Mouse (Mus musculus) liver, embryonic 13.5 days (tissue): ENCODE data around the gene Rpl22. TPM values are rescaled to one million over a fixed set of nuclear protein-coding genes. Genes with fewer than 3 reads are reported as not detected.
A peak's percentile ranks its signal among the peaks of the same experiment; 100 is the strongest.

Experiments used
- ATAC-seq: fragments of 200-750 bp; cut with Nextera tagmentation; 2 replicates; pipeline ENCODE4 v1.8.0; 2017; ENCODE audit warnings: low read depth, mild to moderate bottlenecking, moderate number of reproducible peaks, moderate library complexity
- DNase-seq: peaks from one replicate; pipeline ENCODE4 v3.0.0; 2022
- H3K27ac ChIP-seq: fragments of 300-500 bp; sonication (generic); 2 replicates; pipeline ENCODE4 v1.5.1; 2015; ENCODE audit warnings: moderate library complexity, mild to moderate bottlenecking, inconsistent platforms
- H3K27me3 ChIP-seq: fragments of 300-500 bp; sonication (generic); 2 replicates; pipeline ENCODE4 v1.6.1; 2015; ENCODE audit warnings: mild to moderate bottlenecking, inconsistent platforms
- H3K36me3 ChIP-seq: fragments of 300-500 bp; sonication (generic); 2 replicates; pipeline ENCODE4 v1.6.1; 2015; ENCODE audit warnings: mild to moderate bottlenecking, inconsistent platforms
- H3K4me1 ChIP-seq: fragments of 300-500 bp; sonication (generic); replicated peaks from 2 replicates; pipeline ENCODE4 v1.6.1; 2015; ENCODE audit warnings: inconsistent platforms
- H3K4me2 ChIP-seq: fragments of 300-500 bp; sonication (generic); 2 replicates; pipeline ENCODE4 v1.6.1; 2015; ENCODE audit warnings: inconsistent platforms, mild to moderate bottlenecking, moderate library complexity
- H3K4me3 ChIP-seq: fragments of 300-500 bp; sonication (generic); replicated peaks from 2 replicates; pipeline ENCODE4 v1.5.1; 2015; ENCODE audit warnings: mild to moderate bottlenecking, inconsistent platforms
- H3K9ac ChIP-seq: fragments of 300-500 bp; sonication (generic); 2 replicates; pipeline ENCODE4 v1.6.1; 2015; ENCODE audit warnings: mild to moderate bottlenecking, inconsistent platforms
- H3K9me3 ChIP-seq: fragments of 300-500 bp; sonication (generic); replicated peaks from 2 replicates; pipeline ENCODE4 v1.6.1; 2016; ENCODE audit warnings: inconsistent platforms
- whole genome bisulfite sequencing: fragments of 180-500 bp; shearing (Covaris S2); methylation state at CpG from one replicate; pipeline ENCODE4 v1.1.7; 2015; ENCODE audit not compliant: insufficient replicate concordance; 5-methylcytosine and 5-hydroxymethylcytosine counted together
- polyA plus RNA-seq: library from polyadenylated mRNA; unstranded; fragments of >200 nt; fragmentation: Nextera tagmentation; extraction: Ambion mirVana; gene quantifications from 2 replicates; pipeline ENCODE4 v1.2.1, GENCODE M21; 2015

The Rpl22 gene
- polyA plus RNA-seq, 1 experiment from 2014 or later: 353 TPM

GRCm38 (mm10) chr4:152287317-152288120 lies 38.0 kb upstream of the Rpl22 start:
- Histone ChIP-seq H3K9ac (no peak overlapping the region), H3K4me3 (no peak overlapping the region), H3K4me2 (no peak overlapping the region), H3K36me3 (no peaks in the 10 kb centered on the region), H3K27ac (no peak overlapping the region), H3K9me3 (no peaks in the 10 kb centered on the region), H3K4me1 (peaks cover 19% of the 10 kb centered on the region), H3K27me3 (peaks cover 91% of the 10 kb centered on the region)
- WGBS: 21% methylated on average over 19 of the region's 19 CpGs
- ATAC-seq (no peak), DNase-seq (no peak)

GRCm38 (mm10) chr4:152288398-152288945 lies 37.1 kb upstream of the Rpl22 start:
- no peak overlapping the region for H3K9ac ChIP-seq
- no peaks in the 10 kb centered on the region for H3K36me3 ChIP-seq
- 52% methylated on average over 18 of the region's 18 CpGs for WGBS
- H3K27me3 ChIP-seq: peaks cover 91% of the 10 kb centered on the region
- peaks cover 10% of the 10 kb centered on the region for H3K4me1 ChIP-seq
- ATAC-seq (no peak), DNase-seq (no peak)
- H3K9me3 ChIP-seq: no peaks in the 10 kb centered on the region
- H3K4me3 ChIP-seq: no peak overlapping the region
- no peak overlapping the region for H3K27ac ChIP-seq
- no peak overlapping the region for H3K4me2 ChIP-seq

GRCm38 (mm10) chr4:152290385-152290784 lies 35.2 kb upstream of the Rpl22 start:
- Histone ChIP-seq H3K4me1 (peaks cover 17% of the 10 kb centered on the region), H3K27ac (no peak overlapping the region), H3K4me2 (no peak overlapping the region), H3K27me3 (peaks cover 80% of the 10 kb centered on the region), H3K9me3 (no peaks in the 10 kb centered on the region), H3K4me3 (no peak overlapping the region), H3K9ac (no peak overlapping the region), H3K36me3 (no peaks in the 10 kb centered on the region)
- ATAC-seq (no peak), DNase-seq (no peak)
- 2% methylated on average over 39 of the region's 39 CpGs for WGBS

- H3K36me3 ChIP-seq: no peaks in the 10 kb centered on the region
Observed at GRCm38 (mm10) chr4:152290991-152291390, 34.6 kb upstream of the Rpl22 start.

GRCm38 (mm10) chr4:152291562-152291961 lies 34.0 kb upstream of the Rpl22 start, which contains the start of gene Hes3:
Gene Hes3, minus strand, starts transcription at chr4:152291662.
- Histone ChIP-seq H3K27ac (no peak within 1 kb of the TSS), H3K4me1 (peaks cover 19% of the 10 kb centered on the region), H3K4me2 (no peak within 1 kb of the TSS), H3K27me3 (peaks cover 69% of the 10 kb centered on the region), H3K9me3 (no peaks in the 10 kb centered on the region), H3K9ac (no peak within 1 kb of the TSS), H3K4me3 (no peak within 1 kb of the TSS), H3K36me3 (no peaks in the 10 kb centered on the region)
- ATAC-seq (no peak), DNase-seq (no peak)
- WGBS: 33% methylated on average over 6 of the region's 6 CpGs

More at GRCm38 (mm10) chr4:152290991-152291390, 34.6 kb upstream of the Rpl22 start:
- Histone ChIP-seq H3K4me3 (no peak overlapping the region), H3K9ac (no peak overlapping the region), H3K4me2 (no peak overlapping the region), H3K9me3 (no peaks in the 10 kb centered on the region), H3K4me1 (peaks cover 20% of the 10 kb centered on the region), H3K27ac (no peak overlapping the region), H3K27me3 (peaks cover 74% of the 10 kb centered on the region)
- WGBS: 19% methylated on average over 11 of the region's 11 CpGs
- ATAC-seq (no peak), DNase-seq (no peak)

- no peaks in the 10 kb centered on the region for H3K9me3 ChIP-seq
- ATAC-seq (no peak), DNase-seq (no peak)
- WGBS: 49% methylated on average over 12 of the region's 12 CpGs
- H3K4me1 ChIP-seq: peaks cover 19% of the 10 kb centered on the region
- H3K36me3 ChIP-seq: no peaks in the 10 kb centered on the region
- no peak overlapping the region for H3K27ac ChIP-seq
- H3K4me3 ChIP-seq: no peak overlapping the region
- H3K9ac ChIP-seq: no peak overlapping the region
- no peak overlapping the region for H3K4me2 ChIP-seq
- H3K27me3 ChIP-seq: peaks cover 62% of the 10 kb centered on the region
Observed at GRCm38 (mm10) chr4:152292102-152292765, 33.3 kb upstream of the Rpl22 start.

- DNase-seq: no peak
- no peaks in the 10 kb centered on the region for H3K9me3 ChIP-seq
- WGBS: 43% methylated on average over 10 of the region's 10 CpGs
- no peak overlapping the region for H3K9ac ChIP-seq
- no peak overlapping the region for H3K27ac ChIP-seq
- H3K4me2 ChIP-seq: no peak overlapping the region
- H3K4me1 ChIP-seq: peaks cover 34% of the 10 kb centered on the region
- peaks cover 49% of the 10 kb centered on the region for H3K27me3 ChIP-seq
- no peak overlapping the region for H3K4me3 ChIP-seq
- no peaks in the 10 kb centered on the region for H3K36me3 ChIP-seq
- ATAC-seq: no peak
Observed at GRCm38 (mm10) chr4:152294188-152294929, 31.2 kb upstream of the Rpl22 start.

- H3K4me3 ChIP-seq: peak overlapping the region; percentile 25
- peaks cover 34% of the 10 kb centered on the region for H3K27me3 ChIP-seq
- H3K27ac ChIP-seq: peak overlapping the region; percentile 70
- peak overlapping the region; percentile 33 for H3K9ac ChIP-seq
- peak overlapping the region; percentile 79 for H3K4me2 ChIP-seq
- H3K9me3 ChIP-seq: no peaks in the 10 kb centered on the region
- peaks cover 15% of the 10 kb centered on the region for H3K36me3 ChIP-seq
- ATAC-seq: 0 out of 2 replicates have a peak, but pooled peaks have one; percentile 2
- DNase-seq: no peak
- 5% methylated on average over 4 of the region's 4 CpGs for WGBS
- peaks cover 34% of the 10 kb centered on the region for H3K4me1 ChIP-seq
Observed at GRCm38 (mm10) chr4:152295916-152296315, 29.6 kb upstream of the Rpl22 start.

GRCm38 (mm10) chr4:152296371-152296770 lies 29.2 kb upstream of the Rpl22 start:
- no peaks in the 10 kb centered on the region for H3K9me3 ChIP-seq
- ATAC-seq (no peak), DNase-seq (no peak)
- peak overlapping the region; percentile 89 for H3K27ac ChIP-seq
- peak overlapping the region; percentile 79 for H3K4me2 ChIP-seq
- peak overlapping the region; percentile 85 for H3K4me3 ChIP-seq
- H3K4me1 ChIP-seq: peaks cover 34% of the 10 kb centered on the region
- peaks cover 29% of the 10 kb centered on the region for H3K27me3 ChIP-seq
- peaks cover 20% of the 10 kb centered on the region for H3K36me3 ChIP-seq
- peak overlapping the region; percentile 76 for H3K9ac ChIP-seq
- 2% methylated on average over 8 of the region's 8 CpGs for WGBS

- H3K27ac ChIP-seq: peak within 1 kb of the TSS; percentile 89
- peak within 1 kb of the TSS; percentile 85 for H3K4me3 ChIP-seq
- no peaks in the 10 kb centered on the region for H3K9me3 ChIP-seq
- peaks cover 21% of the 10 kb centered on the region for H3K27me3 ChIP-seq
- DNase-seq (peak; percentile 100), ATAC-seq (peak; percentile 93)
- peak within 1 kb of the TSS; percentile 98 for H3K4me2 ChIP-seq
- peak within 1 kb of the TSS; percentile 89 for H3K9ac ChIP-seq
- H3K4me1 ChIP-seq: peaks cover 34% of the 10 kb centered on the region
- H3K36me3 ChIP-seq: peaks cover 28% of the 10 kb centered on the region
- under 1% methylated on average over 119 of the region's 119 CpGs for WGBS
Observed at GRCm38 (mm10) chr4:152296874-152297861, 28.4 kb upstream of the Rpl22 start, which contains the start of gene Icmt. Gene Icmt, plus strand, starts transcription at chr4:152297227.
